Mouse (Mus musculus) retina, postnatal 7 days (tissue): ENCODE results near the gene Ttc30a2.
A peak's percentile ranks its signal among the peaks of the same experiment; 100 is the strongest.
"Not testable (repeated sequence)": the region's sequence is repeated elsewhere in the genome, so short reads cannot be mapped to it uniquely, and the experiment has no call there.

Experiments used
- DNase-seq: peaks from one replicate; pipeline ENCODE4 v3.0.0-alpha.2; 2012; ENCODE audit warnings: low read depth, low spot score

Ttc30a2 gene

DNA sequence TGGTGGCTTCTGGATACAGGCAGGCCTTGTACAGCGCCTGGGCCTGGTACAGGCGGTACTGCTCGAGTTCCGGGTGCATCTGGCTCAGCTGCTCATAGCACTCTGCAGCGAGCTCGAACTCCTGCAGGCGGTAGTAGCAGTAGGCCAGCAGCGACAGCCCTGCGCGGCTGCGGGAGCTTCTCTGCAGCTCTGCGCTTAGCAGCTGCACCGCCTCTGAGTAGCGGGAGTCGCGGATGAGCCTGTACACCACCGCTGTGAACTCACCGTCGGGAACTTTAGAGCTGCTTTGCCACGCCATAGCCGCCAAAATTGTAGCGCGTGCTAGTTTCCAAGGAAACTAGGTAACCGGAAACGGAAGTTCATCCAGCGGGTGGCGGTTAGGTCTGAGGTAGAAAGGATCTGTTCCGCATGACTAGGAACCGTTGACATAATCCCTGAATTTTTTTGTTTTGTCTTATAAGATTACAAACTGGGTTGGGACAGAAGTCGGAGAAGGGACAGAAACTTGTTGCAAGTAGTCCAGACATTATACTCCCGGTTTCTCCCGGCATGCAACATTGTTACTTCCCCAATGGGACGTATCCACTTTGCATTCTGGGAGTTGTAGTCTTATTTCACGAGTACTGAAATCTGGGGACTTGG, 3.6 kb upstream of the Ttc30a2 start, which contains the start of gene Ttc30a1:
Gene Ttc30a1 (minus strand): TSS at position 528 of the 642 bp plus-strand sequence.
- DNase-seq = peak; percentile 83

GRCm38 (mm10) chr2:75980933-75981439, 3.0 kb upstream of the Ttc30a2 start:
- not testable (repeated sequence) for DNase-seq

DNA sequence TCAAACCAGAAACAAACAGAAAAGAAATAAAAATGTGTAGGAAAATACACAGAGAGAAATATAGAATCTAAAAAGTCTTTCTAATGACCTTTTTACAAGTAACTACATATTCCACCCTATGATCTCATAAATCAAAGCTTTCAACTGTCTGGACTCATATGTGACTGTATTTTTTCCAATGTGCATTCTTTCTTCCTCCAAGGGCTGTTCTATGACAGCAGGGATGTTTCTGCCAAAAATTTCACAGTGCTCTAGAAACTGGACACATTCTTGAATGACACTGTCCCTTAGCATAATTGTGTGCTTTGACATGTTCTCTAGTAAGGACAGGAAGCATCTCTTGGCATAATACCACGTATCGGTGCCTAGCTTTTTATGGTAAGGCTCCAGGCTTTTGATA, 1.9 kb downstream of the Ttc30a2 start:
- DNase-seq = not testable (repeated sequence)

- no peak for DNase-seq
These were observed 3.8 kb downstream of the Ttc30a2 start for GRCm38 (mm10) chr2:75974131-75974530.

- no peak for DNase-seq
These were observed 13.0 kb downstream of the Ttc30a2 start for GRCm38 (mm10) chr2:75964972-75965371.

- DNase-seq = no peak
These were observed 13.5 kb downstream of the Ttc30a2 start for GRCm38 (mm10) chr2:75964512-75964911.

- no peak for DNase-seq
These were observed 13.9 kb downstream of the Ttc30a2 start for GRCm38 (mm10) chr2:75964051-75964450.

DNA sequence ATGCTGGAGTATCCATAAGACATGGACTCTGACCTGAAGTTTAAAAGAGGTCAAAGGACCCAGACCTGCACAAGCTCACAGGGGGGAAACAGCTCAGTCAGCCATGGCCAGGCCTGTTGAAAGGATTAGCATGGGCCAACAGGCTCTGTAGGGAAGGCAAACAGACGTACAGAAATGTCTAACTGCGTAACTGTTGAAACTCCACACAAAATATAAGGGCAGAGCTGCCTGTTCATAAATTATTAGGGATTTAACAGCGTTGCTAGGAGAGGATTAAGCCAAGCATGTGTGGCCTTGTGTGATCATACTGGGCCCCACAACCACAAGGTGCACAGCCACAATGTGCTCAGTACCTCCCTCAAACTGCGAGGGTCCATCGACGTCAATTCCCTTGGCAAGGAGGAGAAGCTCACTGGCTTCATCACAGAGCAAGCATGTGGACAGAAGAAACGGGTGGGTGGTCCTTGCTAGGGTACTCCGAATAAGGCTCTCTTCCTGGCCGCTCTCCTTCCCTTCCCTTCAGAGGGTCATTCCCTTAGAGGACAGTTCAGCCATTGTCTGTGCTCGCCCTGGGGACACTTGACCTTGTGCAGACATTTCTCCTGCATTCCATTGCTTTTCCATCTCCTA, 14.6 kb downstream of the Ttc30a2 start:
- no peak for DNase-seq

DNA sequence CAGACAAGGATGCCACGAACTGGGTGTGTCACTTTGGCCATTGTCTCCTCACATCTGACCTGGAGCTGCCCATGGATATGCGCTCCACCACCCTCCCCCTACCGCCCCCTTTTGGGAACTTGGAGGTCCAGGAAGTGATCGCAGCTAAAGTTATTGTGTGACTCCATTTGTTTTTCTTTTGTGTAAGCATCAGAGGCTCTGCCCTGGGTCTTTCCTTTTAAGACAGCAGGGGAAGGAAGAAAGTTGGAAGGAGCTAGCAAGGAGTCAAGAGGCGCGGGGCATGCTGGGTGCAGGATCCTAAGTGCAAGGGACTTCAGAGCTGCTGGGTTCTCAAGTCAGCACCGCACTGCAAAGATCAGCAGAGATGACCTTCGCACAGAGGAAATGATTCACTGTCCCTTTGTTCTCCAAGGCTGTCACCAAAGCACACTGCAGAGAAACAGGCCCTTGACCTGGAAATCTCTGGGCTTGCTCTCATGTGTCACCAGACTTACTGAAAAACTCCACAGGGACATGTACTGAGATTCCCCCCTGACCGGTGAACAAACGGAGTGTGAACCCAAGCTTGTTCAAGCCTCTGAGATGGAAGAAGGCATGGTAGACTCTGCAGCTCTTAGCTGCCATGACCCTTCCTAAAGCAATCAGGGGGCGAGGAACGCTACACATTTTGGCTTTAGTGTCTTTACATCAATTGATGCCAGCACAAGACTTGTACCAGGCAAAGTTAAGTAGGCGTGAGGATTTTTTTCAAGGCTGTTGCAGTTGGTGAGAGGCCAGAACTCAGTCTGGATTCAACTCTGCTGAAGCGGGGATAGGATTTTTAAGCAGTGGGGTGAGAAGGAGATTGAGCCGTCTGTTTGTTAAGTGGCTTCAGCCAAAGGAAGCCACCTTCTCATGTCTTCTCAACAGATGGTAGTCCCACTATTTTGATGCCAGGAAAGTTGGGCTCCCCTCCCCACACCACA, 17.3 kb downstream of the Ttc30a2 start:
- no peak for DNase-seq

- no peak for DNase-seq
These were observed 18.1 kb downstream of the Ttc30a2 start for GRCm38 (mm10) chr2:75959850-75960365.

- DNase-seq = no peak
These were observed 18.7 kb downstream of the Ttc30a2 start for GRCm38 (mm10) chr2:75959183-75959849.

- DNase-seq = no peak
These were observed 22.3 kb downstream of the Ttc30a2 start for GRCm38 (mm10) chr2:75955709-75956108.

GRCm38 (mm10) chr2:75953320-75953719, 24.6 kb downstream of the Ttc30a2 start:
- DNase-seq = no peak

GRCm38 (mm10) chr2:75950685-75951084, 27.3 kb downstream of the Ttc30a2 start:
- DNase-seq = no peak

GRCm38 (mm10) chr2:75938117-75939063, 39.6 kb downstream of the Ttc30a2 start, which contains the start of gene Ttc30b:
TSS of gene Ttc30b (minus strand) at chr2:75938585.
- DNase-seq = peak; percentile 88

GRCm38 (mm10) chr2:75937520-75938116, 40.4 kb downstream of the Ttc30a2 start:
- not testable (repeated sequence) for DNase-seq

GRCm38 (mm10) chr2:75936685-75937084, 41.3 kb downstream of the Ttc30a2 start:
- not testable (repeated sequence) for DNase-seq

DNA sequence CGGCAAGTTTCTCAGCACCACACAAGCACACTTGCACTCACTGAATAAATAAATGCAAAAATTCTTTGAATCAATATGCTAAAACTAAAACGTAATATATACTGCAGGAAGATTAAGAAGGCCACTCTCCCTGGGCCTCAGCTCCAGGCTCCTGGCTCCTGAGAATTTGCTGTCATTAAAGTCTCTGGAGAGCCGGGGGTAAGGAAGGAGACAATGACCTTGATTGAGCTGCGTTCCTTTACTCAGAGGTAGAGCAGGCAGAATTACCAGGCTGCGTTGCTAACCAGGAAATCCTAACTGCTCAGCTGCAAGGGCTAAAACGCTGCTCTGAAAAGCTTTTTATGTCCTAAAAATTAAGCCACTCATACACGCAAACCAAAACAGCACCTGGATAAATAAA, 44.4 kb downstream of the Ttc30a2 start:
- no peak for DNase-seq

- no peak for DNase-seq
These were observed 47.0 kb downstream of the Ttc30a2 start for GRCm38 (mm10) chr2:75930941-75931340.
